Mouse (Mus musculus): ENCODE measurements around the gene Nit2.

DNA sequence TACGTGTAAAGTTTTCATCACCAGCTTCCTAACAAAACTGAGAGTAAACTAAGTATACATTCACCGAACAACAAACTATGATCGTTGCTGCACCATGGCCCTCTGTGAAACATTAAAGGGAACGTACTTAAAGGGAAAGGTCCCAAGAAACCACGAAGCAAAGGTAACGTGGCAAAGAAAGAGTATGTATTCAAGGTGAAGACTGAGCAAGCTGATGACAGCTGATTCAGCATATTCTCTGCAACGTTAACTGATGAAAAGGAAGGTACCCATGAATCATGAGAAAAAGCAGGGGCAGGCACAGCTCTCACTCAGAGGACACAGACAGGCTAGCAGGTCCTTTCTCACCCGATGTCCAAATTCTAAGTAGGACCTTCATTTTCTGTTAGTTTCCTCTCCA, 23.2 kb upstream of the Nit2 start:
- TF ChIP-seq CTCF (IDR thresholded peaks at IDR 0.05 in 2 of 3, conservative IDR thresholded peaks at IDR 0.05 in 1 of 3; ENCODE audit: control insufficient read depth in 1 of 3, insufficient read depth in 1 of 3, low read depth in 2 of 3, low read length in 3 of 3, poor library complexity in 1 of 3, severe bottlenecking in 1 of 3) (no peak), TAL1 (IDR thresholded peaks at IDR 0.05; ENCODE audit: low read length) (no peak), POLR2AphosphoS5 (IDR thresholded peaks at IDR 0.05; ENCODE audit: borderline replicate concordance, low read depth, low read length) (no peak)
